Mouse (Mus musculus): ENCODE data around the gene Gm21800. TPM values are rescaled to one million over a fixed set of nuclear protein-coding genes. Genes with fewer than 3 reads are reported as not detected.
"Not testable (repeated sequence)": the region's sequence is repeated elsewhere in the genome, so short reads cannot be mapped to it uniquely, and the experiment has no call there.

Gm21800 gene
- polyA plus RNA-seq (2012; ENCODE audit: insufficient read depth, insufficient read length, low replicate concordance, missing spikeins), result not detected in 2 replicates

GRCm38 (mm10) chrY:41406198-41406597 lies at the start of gene Gm21800:
TSS of gene Gm21800 (plus strand) at chrY:41406498.
- H3K27ac ChIP-seq (ENCODE audit: insufficient read depth, low read depth, low read length); H3K4me1 ChIP-seq (ENCODE audit: control insufficient read depth, insufficient read depth, low read length); H3K4me3 ChIP-seq (ENCODE audit: insufficient read depth, low read depth, low read length): not testable (repeated sequence)
- WGBS, result 65% methylated on average over 2 of the region's 3 CpGs

Data from olfactory bulb, adult 2 months (tissue).